Mouse (Mus musculus) midbrain, embryonic 14.5 days (tissue): ENCODE measurements at regions not wholly inside any gene's neighbourhood (a gene's known extent, or its start where the extent isn't known, plus 50 kb on each side); places are given as distances from the start of the nearest gene placed in this dataset.

Experiments used
- ATAC-seq: fragments of 200-750 bp; cut with Nextera tagmentation; 2 replicates; pipeline ENCODE4 v1.8.0; 2017; ENCODE audit warnings: moderate number of reproducible peaks, moderate library complexity; ENCODE audit not compliant: low FRiP score, low TSS enrichment
- DNase-seq: peaks from one replicate; pipeline ENCODE4 v3.0.0-alpha.2; 2015
- H3K27ac ChIP-seq: fragments of 300-500 bp; sonication (generic); replicated peaks from 2 replicates; pipeline ENCODE4 v1.5.1; 2014; ENCODE audit warnings: mild to moderate bottlenecking, low read depth, low read length, moderate library complexity
- H3K27me3 ChIP-seq: fragments of 300-500 bp; sonication (generic); 2 replicates; pipeline ENCODE4 v1.6.1; 2014; ENCODE audit warnings: low read length, control low read depth, mixed read lengths; ENCODE audit not compliant: control insufficient read depth, insufficient read depth
- H3K36me3 ChIP-seq: fragments of 300-500 bp; sonication (generic); 2 replicates; pipeline ENCODE4 v1.6.1; 2014; ENCODE audit warnings: low read length, control low read depth; ENCODE audit not compliant: control insufficient read depth, insufficient read depth
- H3K4me1 ChIP-seq: fragments of 300-500 bp; sonication (generic); 2 replicates; pipeline ENCODE4 v1.6.1; 2014; ENCODE audit warnings: mild to moderate bottlenecking, antibody characterized with exemption, low read length, control low read depth; ENCODE audit not compliant: control insufficient read depth, insufficient read depth
- H3K4me2 ChIP-seq: fragments of 300-500 bp; sonication (generic); 2 replicates; pipeline ENCODE4 v1.6.1; 2014; ENCODE audit warnings: mild to moderate bottlenecking, low read length, moderate library complexity
- H3K4me3 ChIP-seq: fragments of 300-500 bp; sonication (generic); replicated peaks from 2 replicates; pipeline ENCODE4 v1.5.1; 2014; ENCODE audit warnings: low read depth, low read length
- H3K9ac ChIP-seq: fragments of 300-500 bp; sonication (generic); replicated peaks from 2 replicates; pipeline ENCODE4 v1.6.1; 2014; ENCODE audit warnings: mild to moderate bottlenecking, low read length, moderate library complexity
- H3K9me3 ChIP-seq: fragments of 300-500 bp; sonication (generic); 2 replicates; pipeline ENCODE4 v1.6.1; 2016; ENCODE audit warnings: low read length, control low read depth, mixed read lengths; ENCODE audit not compliant: control insufficient read depth

DNA sequence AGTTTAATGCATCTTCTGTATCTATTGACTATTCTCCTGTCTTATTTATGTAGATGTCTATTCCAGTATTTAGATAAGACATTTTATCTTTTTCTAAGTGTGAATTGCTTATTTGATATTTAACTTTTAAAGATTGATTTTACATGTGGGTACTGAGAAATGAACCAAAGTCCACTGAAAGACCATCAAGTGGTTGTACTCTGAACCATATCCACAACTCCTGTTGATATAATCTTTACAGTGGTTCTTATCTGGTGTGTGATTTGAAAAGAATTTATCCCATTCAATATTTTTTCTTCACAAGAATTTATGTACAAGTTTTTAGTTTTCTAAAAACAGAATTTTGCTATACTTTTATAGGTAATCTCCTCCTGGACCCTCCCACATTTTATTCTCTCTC, 422.6 kb upstream of the Galntl6 start:
- no peak overlapping the region for H3K4me2 ChIP-seq
- H3K27me3 ChIP-seq = no peaks in the 10 kb centered on the region
- H3K9me3 ChIP-seq = no peaks in the 10 kb centered on the region
- no peak for ATAC-seq
- no peak overlapping the region for H3K27ac ChIP-seq
- H3K36me3 ChIP-seq = no peaks in the 10 kb centered on the region
- DNase-seq = no peak
- no peaks in the 10 kb centered on the region for H3K4me1 ChIP-seq
- no peak overlapping the region for H3K9ac ChIP-seq
- H3K4me3 ChIP-seq = no peak overlapping the region
